Mouse (Mus musculus) lung, postnatal 14 days (tissue): ENCODE results near the gene Ttc28.
"Not testable (repeated sequence)": the region's sequence is repeated elsewhere in the genome, so short reads cannot be mapped to it uniquely, and the experiment has no call there.

Experiments
- DNase-seq: peaks from one replicate; pipeline ENCODE4 v3.0.0; 2021

Gene Ttc28

GRCm38 (mm10) chr5:110879584-110880374 lies at the start of gene Ttc28:
Ttc28 (plus strand) TSS chr5:110879803.
- DNase-seq: peak; percentile 87

DNA sequence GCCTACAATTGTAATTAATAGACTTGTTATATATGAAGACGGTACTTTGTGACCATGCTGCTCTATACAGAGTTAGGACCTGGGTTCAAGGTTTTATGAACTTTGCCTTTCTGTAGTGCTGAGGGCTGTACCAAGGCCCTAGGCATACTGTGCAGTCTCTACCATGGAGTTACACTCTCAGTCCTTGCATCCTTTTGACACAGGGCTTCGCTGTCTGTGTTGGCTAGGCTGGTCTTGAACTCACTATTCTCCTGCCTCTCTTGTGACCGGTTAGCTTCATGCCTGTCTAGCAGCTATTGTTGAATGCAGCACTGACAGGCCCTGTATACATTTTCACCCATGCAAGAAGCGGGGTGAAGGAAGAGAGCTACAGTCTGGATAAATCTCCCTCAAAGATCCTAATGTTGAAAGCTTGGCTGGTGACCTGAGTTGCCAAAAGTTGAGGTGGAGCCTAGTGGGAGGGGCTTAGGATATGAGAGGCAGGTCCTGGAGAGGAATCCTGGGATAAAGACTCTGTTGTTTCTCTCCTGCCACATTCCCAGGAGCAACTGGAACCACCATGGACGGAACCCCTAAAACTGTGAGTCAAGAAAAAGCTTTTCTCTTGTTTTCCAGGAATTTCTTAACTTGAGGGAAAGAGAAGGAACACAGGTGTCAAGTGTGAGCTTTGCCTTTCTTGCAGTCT lies 48.4 kb upstream of the Ttc28 start:
- no peak for DNase-seq

GRCm38 (mm10) chr5:110835959-110836358 lies 43.6 kb upstream of the Ttc28 start:
- peak; percentile 72 for DNase-seq

DNA sequence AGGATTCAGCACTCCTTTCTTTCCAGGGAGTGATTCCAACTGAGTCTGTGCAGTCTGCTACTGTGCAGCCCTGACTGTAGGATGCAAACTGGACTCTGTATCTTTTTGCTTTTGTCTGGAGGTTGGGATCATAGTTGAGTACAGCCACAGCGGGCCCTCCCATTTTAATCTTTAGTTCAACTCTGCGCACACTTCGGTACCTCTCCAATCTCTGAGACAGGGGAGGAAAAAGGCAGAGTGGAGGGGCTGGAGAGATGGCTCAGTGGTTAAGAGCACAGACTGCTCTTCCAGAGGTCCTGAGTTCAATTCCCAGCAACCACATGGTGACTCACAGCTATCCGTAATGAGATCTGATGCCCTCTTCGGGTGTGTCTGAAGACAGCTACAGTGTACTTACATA lies 41.6 kb upstream of the Ttc28 start:
- DNase-seq: not testable (repeated sequence)

- DNase-seq: no peak
Observed at GRCm38 (mm10) chr5:110839038-110839677, 40.4 kb upstream of the Ttc28 start.

GRCm38 (mm10) chr5:110839678-110840365 lies 39.8 kb upstream of the Ttc28 start, which contains the start of the genes Hscb and Chek2:
Hscb (minus strand) TSS chr5:110839777.
Chek2 (plus strand) TSS chr5:110839979.
- DNase-seq: peak; percentile 98

- peak; percentile 54 for DNase-seq
Observed at GRCm38 (mm10) chr5:110840465-110840864, 39.1 kb upstream of the Ttc28 start.

DNA sequence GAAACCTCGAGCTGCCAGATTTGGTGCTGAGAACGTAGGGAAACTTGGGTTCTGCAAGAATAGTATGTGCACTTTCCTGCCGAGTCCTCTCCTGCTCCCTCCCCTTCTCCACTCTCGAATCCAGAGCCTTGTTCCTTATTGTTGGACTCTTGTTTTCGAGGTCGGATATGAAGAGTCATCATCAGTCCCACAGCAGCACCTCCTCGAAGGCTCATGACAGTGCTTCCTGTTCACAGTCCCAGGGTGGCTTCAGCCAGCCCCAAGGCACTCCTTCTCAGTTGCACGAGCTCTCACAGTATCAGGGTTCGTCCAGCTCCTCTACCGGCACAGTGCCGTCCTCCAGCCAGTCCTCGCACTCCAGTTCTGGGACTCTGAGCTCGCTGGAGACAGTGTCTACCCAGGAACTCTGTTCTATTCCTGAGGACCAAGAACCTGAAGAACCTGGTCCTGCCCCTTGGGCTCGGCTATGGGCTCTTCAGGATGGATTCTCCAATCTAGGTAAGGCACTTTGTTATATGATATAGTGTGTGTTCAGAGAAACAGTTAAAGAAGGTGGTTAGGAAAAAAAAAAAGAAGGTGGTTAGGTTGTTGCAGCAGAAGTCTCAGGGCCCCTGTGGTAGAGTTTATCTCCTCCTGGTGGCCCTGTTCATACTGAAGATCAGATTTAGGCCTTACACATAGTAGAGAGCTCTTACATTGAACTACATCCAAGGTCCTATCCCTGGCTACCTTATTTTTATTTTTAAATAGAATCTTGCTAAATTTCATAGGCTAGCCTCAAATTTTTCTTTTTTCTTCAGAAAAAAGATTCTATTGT lies 38.3 kb upstream of the Ttc28 start:
- DNase-seq: no peak

DNA sequence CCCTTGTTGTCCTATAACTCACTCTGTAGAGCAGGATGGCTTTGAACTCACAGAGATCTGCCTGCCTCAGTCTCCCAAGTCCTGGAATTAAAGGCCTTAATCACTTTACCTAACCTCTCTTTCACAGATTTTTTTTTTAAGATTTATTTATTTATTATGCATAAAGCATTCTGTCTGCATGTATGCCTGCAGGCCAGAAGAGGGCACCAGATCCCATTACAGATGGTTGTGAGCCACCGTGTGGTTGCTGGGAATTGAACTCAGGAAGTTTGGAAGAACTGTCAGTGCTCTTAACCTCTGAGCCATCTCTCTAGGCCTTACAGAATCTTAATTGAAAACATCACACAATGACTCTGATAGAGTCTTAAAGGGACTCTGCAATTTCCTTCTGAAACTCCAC lies 26.6 kb upstream of the Ttc28 start:
- DNase-seq: no peak

DNA sequence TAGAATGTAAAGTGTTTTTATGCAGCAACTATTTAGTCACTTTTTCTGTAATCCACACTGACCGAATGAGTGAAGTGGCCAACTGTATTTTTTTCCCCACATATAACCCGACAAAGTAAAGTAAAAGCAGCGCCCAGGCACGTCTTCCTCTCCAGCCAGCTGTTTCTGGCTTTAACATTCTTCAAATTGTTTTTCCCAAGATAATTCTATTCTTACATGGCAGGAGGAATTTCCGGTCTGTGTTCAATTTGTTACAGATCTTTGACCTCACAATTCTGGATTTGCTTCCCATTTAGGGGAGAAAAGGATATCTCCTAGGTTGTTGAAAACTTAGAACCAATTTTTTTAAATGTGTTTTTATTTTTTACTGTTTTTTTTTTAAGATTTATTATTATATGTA lies 22.5 kb upstream of the Ttc28 start:
- DNase-seq: no peak

DNA sequence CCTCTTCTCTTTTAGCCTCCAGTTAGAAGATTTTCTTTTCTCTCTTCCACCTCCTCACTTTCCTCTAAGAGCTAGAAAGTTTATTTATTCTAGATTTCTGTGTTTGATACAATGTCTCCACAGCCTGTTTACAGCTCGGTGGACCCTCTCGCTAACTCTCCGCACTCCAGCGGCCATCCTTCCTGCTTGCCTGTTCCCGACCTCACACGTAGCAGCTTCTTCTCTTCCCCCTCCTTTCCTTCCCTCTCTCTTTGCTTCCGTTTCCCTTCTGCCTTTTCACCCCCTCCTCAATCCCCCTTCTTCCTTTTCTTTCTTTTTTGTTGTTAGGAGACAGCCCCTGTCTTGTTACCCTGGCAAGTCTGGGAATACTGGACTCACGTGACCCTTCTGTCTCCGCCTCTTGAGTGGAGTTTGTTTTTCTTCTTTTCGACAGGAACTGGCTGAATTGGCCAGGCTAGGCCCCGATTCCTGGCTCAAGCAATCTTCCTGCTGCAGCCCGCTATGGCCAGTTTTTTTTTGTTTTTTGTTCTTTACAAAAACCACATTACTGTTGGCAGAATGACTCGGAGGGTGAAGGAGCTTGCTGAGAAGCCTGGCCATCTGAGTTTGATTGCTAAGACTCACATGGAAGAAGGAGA lies 20.5 kb upstream of the Ttc28 start:
- peak; percentile 66 for DNase-seq

DNA sequence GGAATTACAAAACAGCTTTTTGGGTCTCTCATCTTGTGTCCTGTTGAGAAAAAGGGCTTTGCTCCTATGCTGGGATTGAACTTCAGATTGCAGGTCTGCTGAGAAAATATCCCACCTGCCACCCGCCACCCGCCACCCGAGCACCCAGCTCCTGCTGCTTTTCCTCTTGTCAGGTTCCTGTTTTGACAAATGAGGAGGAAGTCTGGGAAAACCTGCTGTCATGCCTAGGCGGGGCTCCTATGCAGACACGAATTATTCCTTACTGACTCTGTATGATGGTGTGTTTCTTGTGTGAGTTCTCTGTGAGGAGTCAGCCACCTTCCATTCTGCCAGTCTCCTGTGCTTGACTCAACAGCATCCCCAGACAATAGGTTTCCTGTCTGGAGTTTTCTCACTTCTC lies 19.2 kb upstream of the Ttc28 start:
- DNase-seq: no peak

DNA sequence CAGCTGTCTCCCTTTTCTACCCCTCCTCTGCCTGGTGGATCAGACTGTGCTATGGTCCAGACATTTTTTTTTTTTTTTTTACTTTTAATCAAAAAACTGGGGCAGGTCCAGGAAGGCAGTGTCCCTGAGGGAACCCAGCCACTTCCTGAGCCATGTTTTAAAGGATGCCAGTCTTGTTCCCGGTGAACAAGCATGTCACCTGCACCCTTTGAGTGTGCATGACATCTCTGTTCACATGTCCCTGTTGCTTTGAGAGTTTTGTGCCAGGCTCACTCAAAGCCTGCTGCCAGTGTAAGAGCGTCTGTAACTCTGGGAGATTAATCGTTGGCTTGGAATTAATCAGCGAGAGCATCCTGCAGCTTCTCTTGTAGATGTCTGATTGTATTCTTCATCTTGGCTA lies 11.1 kb upstream of the Ttc28 start:
- no peak for DNase-seq

DNA sequence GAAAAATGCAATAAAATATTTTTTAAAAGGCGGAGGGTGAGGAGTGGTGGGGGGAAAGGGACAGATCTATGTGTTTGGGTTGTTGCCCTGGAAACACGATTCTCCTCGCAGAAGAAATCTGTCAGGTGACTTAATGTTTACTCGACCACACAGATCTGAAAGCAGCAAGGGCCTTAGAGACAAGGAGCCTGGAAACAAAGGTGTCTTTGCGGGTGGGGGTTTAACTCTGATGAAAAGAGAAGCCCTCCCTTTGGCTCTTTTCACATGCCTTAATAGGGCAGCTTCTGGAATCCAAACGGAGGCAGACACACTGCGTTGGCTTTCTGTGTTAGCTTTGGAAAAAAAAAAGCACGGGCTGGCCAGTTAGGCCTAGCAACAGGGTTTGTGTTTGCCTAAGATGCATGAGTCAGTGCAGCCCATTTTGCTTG lies 10.3 kb upstream of the Ttc28 start:
- no peak for DNase-seq

DNA sequence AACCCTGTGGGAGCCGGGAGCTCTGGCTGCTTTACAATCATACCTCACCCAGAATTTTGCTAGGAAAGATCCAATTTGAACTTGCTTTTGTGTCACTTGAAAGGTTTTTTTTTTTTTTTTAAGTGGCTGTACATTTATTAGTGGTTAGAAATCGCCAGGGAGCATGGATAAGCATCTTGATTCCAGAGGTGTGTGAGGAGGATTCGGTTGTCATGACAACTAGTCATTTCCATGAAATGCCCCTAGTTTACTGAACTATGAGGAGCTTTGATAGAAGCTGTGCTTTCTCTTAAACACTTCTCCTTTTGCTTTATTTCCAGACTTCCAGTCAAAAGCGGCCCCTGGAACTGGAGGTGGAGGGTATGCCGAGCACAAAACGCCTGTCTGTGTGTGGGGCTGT lies 6.4 kb upstream of the Ttc28 start:
- DNase-seq: no peak

DNA sequence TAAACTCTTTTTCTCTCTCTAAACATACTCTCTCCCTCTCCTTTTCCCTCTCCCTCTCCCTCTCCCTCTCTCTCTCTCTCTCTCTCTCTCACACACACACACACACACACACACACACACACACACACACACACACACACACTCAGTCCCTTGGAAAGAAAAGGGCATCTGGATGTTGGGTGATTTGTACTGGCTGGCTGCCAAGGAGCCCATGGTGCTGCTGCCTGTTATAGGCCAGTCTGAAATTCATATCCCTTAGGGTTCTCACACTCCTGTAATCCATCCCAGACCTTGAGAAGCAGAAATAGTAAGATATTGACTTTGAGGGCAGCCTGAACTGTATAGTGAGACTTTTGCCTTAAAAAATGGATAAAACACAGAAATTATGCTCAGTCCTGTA lies 4.9 kb upstream of the Ttc28 start:
- peak; percentile 12 for DNase-seq

- no peak for DNase-seq
Observed at GRCm38 (mm10) chr5:110875286-110875685, 4.3 kb upstream of the Ttc28 start.

GRCm38 (mm10) chr5:110877666-110878505 lies 1.7 kb upstream of the Ttc28 start:
- no peak for DNase-seq

- not testable (repeated sequence) for DNase-seq
Observed at GRCm38 (mm10) chr5:110878526-110878925, 1.1 kb upstream of the Ttc28 start.

- no peak for DNase-seq
Observed at GRCm38 (mm10) chr5:110879042-110879441, 561 bp upstream of the Ttc28 start.

DNA sequence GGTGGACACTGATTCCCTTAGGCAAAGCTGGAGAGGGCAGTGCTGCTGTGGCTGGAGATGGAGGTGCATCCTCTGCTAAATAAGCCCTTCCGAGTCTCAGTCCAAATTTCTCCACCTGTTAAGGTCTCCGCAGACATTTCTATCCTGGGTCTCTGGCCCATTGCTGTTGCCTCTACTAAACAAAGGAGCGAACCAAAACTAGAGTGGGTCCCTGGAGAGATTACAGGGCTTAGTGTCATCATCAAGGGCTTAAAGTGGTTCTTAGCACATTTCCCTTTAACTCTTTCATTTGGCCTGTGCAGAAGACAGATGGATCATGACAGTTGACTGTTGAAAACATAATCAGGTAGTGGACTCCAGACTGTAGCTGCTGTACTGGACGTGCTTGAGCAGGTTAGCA lies 9.0 kb downstream of the Ttc28 start:
- no peak for DNase-seq
